Mouse (Mus musculus): ENCODE results near the gene Polr3h.
A peak's percentile ranks its signal among the peaks of the same experiment; 100 is the strongest.
"Not testable (repeated sequence)": the region's sequence is repeated elsewhere in the genome, so short reads cannot be mapped to it uniquely, and the experiment has no call there.

The Polr3h gene

DNA sequence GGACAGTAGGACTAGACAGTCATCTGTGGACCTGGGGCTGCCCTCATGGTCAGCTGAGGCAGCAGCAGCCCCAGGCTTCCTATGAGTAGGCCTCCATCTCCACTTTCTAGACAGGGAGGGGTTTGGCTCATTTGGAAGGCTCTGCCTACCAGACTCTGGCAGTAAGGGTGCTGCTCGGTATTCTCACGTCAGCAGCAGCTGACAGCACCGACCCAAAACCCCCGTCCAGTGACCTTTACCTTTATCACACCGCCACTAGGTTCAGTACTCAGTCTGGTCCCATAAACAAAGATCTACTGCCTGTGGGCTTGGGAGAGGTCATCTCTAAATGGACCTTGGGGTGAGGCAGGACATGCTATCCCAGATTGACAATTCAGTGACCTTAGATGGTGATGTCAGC is 10.4 kb downstream of the Polr3h start:
- DNase-seq (ENCODE audit: low spot score) = no peak

DNA sequence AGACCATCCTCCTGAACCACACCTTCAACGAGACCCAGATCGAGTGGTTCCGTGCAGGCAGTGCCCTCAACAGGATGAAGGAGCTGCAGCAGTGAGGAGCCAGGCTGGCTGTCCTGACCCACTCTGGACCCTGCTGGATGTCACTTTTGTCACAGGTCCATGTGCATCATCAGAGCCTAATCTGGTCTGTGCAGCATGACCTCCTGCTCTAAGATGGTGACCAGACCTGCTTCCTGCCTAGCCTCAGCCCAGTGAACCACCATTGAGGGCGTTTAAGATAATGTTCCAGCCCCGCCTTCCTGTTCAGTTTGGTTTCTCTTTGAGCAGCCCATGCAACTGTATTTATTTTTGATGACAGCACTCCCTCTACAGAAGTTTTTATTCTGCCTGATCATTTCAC is 11.4 kb downstream of the Polr3h start:
- DNase-seq (ENCODE audit: low spot score) = no peak

DNA sequence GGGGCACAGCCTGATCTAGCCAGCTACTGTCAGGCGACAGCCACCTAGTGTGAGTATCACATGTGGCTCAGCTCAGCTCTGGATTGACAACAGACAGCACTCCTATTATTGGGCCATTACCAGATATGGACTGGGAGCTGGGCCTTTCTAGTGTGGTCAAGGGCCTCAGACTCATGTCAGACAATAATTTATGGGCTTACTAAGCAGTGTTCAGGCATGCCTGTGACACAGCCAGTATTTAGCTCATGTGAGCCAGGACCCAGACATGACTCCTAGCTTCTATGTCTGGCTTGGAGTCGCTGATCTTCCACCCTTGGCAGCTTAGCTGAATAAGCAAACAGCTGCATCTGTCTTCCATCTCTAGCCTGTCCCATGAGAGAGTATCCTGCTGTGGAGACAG is 13.5 kb downstream of the Polr3h start:
- DNase-seq (ENCODE audit: low spot score) = no peak

DNA sequence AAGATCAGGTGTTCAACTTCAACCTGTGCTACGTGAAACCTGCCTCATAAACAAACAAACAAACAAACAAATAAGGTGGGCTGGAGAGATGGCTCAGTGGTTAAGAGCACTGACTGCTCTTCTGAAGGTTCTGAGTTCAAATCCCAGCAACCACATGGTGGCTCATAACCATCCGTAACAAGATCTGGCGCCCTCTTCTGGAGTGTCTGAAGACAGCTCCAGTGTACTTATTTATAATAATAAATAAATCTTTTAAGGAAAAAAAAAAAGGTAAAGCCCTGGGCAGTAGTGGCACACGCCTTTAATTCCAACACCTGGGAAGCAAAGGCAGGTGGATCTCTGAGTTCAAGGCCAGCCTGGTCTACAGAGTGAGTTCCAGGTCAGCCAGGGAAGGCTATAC is 17.3 kb downstream of the Polr3h start:
- not testable (repeated sequence) for DNase-seq (ENCODE audit: low spot score)

DNA sequence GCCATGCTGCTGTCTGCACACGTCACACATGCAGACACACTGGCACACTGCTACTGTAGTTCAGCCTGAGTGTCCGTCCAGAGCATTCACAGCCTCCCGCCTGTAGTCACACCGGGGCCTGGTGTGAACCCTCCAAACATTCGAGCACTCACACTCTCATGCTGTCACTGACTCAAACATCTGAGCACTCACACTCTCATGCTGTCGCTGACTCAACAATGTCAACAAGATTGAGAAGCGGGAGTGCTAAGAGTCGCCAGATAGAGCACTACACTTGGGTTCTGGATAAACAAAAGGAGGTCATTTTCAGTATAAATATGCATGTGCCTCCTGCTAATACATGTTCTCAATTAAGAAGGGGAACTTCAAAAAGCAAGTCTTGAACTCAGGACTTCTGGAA is 18.1 kb downstream of the Polr3h start:
- DNase-seq (ENCODE audit: low spot score) = no peak

DNA sequence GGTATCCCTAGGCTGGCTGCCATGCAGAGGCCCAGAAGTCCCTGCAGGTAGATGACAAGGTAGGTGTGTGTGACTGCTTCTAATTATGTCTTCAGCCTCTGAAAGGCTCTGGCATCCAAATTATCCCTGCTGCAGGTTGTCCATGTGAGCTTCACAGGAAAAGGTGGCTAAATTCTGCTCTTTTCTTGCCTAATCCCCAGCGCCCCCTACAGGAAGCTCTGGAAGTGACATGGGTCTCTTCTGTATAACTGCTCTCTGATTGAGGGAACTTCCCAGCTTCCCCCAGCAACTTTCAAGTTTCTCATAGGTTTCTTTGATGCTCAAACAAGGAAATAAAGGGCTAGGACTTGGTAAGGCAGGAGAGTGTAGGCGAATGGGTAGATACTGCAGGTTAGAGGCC is 21.1 kb downstream of the Polr3h start:
- peak; percentile 61 for DNase-seq (ENCODE audit: low spot score)

DNA sequence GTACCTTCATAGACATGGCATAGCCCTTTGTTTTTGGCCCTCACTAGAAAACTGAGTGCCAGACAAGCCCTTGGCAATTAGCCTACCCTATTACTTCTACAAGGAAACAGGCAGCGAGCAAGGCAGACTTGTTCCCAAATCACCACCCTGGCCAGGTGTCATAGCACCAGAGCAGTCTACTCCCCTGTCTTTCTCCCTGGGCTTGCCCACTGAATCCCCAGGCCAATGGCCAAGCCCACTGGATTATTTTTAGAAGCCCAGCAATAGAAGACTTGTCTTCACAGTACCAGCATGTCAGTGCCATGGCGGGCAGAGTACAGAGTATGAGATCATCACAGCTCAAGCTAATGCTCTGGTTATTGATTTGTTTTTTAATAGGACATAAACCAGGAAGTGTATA is 27.3 kb downstream of the Polr3h start:
- no peak for DNase-seq (ENCODE audit: low spot score)

DNA sequence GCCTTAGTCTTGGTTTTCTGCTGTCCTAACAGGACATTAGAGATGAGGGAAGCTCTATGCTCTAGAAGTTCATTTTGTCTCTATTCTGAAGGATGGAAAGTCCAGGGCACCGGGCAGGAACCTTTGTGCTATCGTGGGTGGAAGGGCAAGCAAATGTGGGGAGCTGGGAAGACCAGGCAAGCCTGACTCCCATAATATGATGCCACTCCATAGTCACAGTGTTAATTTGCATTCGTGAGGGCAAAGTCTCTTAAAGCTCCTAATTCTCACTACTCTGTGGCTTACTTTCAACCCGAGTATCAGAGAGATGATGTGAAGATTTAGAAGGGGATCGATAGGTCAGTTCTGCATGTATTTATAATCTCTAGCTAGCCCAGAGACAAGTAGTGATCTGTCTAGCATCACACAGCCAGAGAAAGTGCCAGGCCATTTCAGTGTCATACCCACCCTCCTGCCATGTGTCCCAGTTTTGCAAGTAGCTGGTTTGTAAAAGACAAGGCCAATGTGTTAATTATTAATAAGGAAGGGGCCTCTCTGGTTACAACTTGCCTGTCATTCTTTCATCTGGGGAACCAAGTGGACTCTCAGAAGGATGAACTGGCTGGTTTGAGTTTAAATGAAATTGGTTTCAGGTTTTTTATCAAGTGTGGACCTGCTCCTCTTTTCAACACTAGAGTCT is 28.3 kb downstream of the Polr3h start:
- no peak for DNase-seq (ENCODE audit: low spot score)

DNA sequence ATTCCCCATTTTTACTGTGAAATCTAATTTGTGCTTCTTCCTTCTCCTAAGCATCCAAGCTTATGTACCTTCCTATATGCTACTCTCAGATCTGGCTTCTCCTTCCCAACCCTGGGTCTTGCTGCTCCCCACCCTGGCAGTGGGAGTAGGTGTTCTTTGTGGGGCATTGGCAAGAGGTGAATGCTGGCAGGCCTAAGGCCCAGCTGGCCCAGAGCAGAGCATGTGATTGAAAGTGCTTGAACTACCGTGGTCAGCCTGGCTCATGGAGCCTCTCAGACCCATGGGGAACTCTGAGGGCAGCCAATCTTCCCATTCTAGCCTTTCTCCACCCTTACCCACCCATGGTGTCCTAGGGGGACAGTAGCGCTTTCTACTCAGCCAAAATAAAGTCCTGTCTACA is 29.6 kb downstream of the Polr3h start:
- DNase-seq (ENCODE audit: low spot score) = no peak

DNA sequence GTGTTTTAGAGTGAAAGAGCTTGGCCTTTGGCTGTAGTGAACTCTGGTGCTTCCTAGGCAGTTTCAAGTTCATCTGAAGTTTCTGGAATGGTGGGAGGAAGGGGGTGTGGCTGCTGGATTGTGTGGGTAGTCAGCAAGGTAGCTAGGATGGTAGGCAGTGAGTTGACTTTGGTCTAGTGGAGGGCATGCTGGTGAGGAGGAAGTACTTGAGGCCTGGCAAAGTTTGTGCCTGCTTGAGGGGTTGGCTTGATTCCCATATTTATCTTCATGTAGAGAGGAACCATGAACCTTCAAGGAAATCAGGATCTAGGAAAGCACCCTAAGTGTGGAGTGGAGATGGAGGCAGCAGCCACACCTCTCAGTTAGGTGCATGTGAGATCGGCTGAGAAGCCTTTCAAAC is 32.0 kb downstream of the Polr3h start:
- no peak for DNase-seq (ENCODE audit: low spot score)

DNA sequence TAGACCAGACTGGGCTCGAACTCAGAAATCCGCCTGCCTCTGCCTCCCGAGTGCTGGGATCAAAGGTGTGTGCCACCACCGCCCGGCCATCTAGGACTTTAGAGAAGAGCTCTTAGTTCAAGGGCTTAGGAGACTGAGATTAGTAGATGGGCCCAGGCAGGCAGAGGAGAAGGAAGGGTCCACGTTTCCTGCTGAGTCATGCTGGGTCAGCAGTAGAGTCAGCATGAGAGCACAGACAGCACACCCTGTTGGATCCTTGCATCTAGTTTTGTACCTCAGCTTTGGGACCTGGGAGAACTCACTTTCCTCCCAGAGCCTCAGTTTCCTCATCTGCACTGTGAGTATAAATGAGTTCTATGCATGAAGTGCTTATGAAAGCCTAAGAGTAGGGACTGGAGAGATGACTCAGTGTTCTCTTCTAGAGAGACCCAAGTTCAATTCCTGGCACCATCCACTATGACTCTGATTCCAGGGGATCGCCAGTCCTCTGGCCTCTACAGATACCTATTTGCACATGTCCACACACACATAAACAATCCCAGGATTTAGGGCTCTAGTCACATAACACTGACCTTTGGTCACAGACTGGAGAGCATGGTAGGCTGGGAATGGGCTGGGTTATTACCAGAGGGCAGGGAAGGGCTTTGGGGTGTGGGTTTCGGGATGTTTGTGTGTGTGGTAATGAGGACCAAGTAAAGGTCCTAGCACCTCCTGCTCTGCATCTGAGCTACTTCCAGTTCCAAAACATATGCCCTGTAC is 34.0 kb downstream of the Polr3h start:
- peak; percentile 52 for DNase-seq (ENCODE audit: low spot score)

DNA sequence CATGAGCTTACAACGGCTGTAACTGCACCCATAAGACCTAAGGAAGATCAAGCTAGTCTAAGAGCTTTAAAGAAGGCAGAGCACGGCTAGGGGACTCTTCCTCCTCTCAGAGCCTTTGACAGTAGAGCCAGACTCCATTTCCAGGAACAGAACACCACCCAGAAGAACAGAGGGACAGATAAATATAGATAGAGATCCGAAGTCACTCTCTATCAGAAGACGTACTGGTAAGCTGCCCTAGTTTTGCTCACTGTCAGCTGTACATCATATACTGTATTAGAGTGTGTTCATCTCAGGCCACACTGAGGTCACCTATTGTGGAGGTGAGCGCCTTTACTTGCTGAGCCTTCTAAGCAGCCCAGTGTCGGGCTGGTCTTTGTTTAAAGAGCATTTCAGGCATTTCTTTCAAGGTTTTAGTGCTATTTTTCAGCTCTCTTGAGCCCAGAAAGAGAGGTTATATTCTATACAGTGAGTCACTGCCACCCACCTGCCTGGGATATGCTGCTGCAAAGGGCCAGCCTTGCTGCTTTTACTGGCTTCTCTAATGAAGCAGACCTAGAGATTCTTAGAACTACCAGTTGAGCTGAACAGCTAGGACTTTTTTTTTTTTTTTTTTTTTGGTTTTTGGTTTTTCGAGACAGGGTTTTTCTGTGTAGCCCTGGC is 34.8 kb downstream of the Polr3h start:
- DNase-seq (ENCODE audit: low spot score) = no peak

DNA sequence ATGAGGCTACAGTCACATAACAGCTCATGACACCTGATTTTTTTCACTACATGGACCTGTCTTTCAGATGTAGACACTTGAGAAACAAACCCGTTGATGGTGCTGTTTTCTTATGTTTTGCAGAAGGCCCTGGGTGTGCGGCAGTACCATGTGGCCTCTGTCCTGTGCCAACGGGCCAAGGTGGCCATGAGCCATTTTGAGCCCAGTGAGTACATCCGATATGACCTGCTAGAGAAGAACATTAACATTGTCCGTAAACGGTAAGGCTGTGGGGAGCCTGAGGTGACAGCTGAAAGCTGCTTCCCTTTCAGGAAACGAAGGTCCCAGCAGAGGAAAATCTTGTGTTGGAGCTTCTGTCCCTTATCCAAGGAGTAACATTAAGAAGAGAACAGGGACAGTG is 36.9 kb downstream of the Polr3h start:
- no peak for DNase-seq (ENCODE audit: low spot score)

DNA sequence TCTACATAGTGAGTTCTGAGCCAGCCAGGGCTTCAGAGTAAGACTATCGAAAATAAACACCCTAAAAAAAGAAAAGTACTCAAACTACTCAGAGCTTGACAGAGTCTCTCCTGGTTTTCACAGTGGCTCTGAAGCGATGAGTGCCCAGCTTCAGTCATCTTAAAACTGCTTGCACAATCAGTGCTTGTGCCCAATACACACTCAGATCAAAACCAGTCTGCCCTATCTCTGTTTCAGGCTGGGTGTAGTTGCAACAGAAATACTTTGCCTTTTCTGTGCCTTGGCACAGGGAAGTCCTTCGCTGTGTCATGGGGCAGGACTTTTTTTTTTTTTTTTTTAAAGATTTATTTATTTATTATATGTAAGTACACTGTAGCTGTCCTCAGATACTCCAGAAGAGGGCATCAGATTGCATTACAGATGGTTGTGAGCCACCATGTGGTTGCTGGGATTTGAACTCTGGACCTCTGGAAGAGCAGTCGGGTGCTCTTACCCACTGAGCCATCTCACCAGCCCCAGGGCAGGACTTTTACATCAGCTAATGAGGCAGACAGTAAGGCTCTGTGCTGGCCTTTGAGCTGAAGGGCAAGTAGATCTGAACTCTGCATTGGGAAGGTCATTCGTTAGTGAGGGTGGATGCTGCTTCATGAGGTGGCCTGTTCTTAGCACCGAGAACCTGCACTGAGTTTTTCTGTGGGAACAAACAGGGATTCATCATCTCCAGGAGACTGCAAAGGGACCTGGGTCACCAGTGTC is 39.1 kb downstream of the Polr3h start:
- DNase-seq (ENCODE audit: low spot score) = no peak

DNA sequence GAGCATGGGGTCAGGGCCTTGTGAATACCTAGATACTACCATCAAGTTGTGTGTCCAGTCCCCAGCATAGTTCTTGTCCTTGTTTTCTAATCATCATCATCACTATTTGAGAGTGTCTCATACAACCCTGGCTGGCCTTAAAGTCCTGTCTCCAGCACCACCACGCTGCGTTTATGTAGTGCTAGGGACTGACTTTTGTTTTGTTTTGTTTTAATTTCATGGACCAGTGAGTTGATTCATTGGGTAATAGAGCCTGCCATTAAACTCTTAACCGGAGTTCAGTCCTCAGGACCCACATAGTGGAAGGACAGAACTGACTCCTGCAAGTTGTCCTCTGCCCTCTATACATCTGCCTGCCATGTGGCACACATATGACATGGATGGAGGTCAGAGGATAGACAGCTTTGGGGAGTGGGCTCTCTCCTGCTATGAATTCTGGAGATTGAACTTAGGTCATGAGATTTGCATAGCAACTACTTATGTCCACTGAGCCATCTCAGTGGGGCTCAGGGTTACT is 40.6 kb downstream of the Polr3h start:
- DNase-seq (ENCODE audit: low spot score) = no peak

DNA sequence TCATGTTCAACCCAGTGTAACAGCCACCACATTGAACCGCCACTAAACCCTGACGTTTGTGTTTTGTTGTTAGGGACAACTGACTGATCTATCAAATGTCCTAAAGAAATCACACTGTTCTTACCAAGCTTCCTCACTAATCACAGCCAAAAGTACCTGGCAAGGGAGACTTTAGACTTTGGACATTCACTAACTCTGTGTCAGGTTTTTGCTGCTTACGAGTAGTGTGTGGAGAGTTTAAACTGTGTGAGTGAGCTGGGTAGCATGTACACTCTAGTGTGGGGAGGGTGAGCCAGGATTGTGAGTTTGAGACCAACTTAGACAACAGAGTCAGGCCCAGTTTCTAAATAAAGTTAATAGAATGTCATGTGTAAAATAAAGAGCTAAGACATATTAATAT is 43.7 kb downstream of the Polr3h start:
- no peak for DNase-seq (ENCODE audit: low spot score)

DNA sequence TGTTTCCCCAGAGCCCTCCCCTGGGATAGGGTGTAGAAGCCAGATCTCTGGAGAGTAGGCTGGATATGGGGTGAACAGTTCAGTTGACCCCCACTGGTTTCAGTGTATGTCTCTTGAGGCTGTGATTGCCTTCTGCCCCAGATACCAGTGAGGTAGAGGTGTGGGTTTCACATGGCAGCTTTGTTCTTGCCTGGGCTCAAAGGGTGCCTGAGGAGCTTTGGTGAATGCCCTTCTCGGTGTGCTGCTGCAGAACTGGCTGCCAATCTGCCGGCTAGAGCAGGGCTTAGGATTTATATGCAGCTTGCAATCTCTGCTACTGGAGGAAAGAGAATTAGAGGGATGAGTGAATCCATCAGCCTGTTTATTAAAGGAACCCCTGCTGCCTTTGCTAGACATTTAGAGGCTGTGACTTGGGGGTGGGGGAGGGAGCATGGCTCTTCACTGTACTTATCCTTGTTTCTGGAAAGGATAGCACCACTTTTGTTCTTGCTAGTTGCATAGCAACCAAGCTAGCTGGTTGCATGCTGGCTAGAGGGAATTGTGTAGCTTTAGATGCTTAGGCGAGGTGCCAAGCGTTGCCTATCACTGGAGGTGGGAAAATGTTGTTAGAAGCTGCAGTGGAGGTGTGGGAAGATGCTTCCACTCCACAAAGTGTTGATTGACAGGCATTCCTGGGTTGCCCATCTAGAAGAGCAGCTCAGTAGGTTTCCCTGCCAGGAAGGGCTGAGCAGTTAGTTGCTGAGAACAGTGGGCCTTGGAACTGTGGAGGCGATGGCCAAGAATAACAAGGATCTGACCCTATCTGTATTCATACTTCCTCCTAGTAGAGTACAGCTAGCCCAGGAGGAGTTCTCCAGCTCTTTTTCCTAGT is 46.3 kb downstream of the Polr3h start:
- no peak for DNase-seq (ENCODE audit: low spot score)

DNA sequence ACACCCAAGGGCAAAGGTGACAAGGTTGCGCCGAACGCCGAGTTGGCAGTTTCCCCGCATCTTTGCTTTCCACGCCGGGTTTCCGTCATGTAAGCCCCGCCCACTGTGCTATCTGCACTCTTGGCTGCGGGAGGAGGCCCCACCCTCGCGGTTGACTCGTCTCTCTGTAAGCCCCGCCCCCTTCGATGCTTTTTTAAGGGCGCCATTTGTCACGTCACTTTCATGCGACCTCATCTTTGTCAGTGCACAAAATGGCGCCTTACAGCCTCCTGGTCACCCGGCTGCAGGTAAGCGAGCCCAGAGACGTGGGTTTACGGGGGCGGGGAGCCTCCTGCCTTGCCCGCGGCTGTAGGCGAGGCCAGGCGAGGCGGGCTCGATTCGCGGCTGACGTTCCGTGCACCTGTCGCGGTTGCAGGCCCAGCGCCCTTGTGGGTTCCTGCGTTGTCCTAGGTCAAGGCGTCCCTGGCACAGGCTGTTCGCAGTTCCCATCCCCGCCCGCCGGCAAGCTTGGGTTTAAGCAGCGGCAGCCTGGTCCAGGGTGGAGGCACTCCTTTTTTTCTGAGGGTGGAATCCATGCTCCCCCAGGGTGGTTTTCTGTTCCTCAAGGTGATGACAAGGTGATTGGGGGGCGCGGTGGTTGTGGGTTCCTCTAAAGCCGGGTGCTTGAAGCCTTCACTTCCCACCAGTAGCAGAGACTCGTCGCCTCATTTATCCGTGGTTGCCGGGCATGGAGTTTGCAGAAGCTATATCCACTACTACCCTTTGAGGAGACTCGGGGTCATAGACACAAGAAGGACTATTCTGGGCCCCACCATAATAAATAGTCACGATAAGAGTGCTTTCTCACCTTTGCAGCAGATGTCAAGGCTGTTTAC is 53.5 kb downstream of the Polr3h start, which contains the start of gene Aco2:
Gene Aco2 (plus strand): TSS at position 48 of the 875 bp plus-strand sequence.
- DNase-seq (ENCODE audit: low spot score) = peak; percentile 99

DNA sequence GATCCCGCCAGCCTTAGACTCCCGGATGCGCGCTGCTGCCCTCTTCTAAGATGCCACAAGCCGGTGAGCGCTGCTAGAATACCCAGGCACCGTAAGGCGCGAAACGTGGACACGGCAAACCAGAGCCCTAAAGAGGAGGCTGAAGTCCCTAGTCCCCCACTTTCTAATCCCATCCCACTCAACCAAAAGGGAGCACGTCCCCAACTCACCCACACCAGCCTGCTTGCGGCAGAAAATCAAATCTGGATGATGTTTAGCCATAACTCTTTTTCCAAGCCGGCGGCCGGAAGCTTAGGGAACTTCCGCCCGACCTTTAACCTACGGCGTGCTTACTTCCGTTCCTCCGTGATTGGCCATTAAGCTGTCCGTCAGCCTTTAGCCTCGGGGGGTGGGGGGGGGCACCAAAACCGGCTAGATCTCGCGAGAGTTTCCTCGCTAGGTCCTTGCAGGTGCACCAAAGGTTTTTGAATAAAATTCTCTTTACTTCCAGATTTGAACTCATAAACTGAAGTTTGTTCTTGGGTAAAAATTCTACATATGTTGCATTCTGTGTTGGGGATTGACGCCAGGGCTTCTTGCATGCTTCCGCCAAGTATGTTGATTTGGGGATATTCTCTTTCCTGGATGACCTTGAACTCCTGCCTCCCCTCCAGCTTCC is 54.3 kb downstream of the Polr3h start, which contains the start of gene Phf5a:
Gene Phf5a (minus strand): TSS at position 308 of the 658 bp plus-strand sequence.
- peak; percentile 75 for DNase-seq (ENCODE audit: low spot score)

DNA sequence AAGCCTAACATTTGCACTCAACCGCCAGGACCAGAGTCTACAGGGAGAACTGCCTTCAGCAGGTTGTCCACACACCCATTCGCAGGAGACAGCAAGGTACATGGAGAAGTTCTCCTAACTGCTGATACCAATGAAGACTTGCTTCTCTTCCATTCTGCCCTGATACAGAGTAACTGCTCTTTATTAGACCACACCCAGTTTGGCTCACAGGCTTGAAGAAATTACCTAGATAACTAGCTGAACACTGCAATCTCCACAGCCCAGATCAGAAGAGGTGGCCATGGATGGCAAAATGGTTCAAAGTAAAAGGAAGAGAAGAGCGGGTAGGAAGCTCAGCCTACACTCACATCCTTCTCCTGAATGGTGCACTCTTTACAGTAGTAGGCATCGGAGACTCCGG is 56.1 kb downstream of the Polr3h start:
- DNase-seq (ENCODE audit: low spot score) = no peak

All from spleen, adult 12 weeks (tissue).